Mouse (Mus musculus) heart, embryonic 10.5 days (tissue): ENCODE measurements around the gene Rpl36a-ps1. TPM values are rescaled to one million over a fixed set of nuclear protein-coding genes. Genes with fewer than 3 reads are reported as not detected.
"Not testable (repeated sequence)": the region's sequence is repeated elsewhere in the genome, so short reads cannot be mapped to it uniquely, and the experiment has no call there.

Source experiments
- DNase-seq: peaks from one replicate; pipeline ENCODE4 v3.0.0-alpha.2; 2017; ENCODE audit warnings: low spot score
- H3K27ac ChIP-seq: fragments of 300-500 bp; sonication (generic); 2 replicates; pipeline ENCODE4 v1.5.1; 2016; ENCODE audit warnings: mild to moderate bottlenecking
- H3K27me3 ChIP-seq: fragments of 300-500 bp; sonication (generic); 2 replicates; pipeline ENCODE4 v1.6.1; 2016; ENCODE audit warnings: mild to moderate bottlenecking; ENCODE audit not compliant: poor library complexity, insufficient read depth, severe bottlenecking
- H3K36me3 ChIP-seq: fragments of 300-500 bp; sonication (generic); 2 replicates; pipeline ENCODE4 v1.6.1; 2016; ENCODE audit warnings: mild to moderate bottlenecking, moderate library complexity
- H3K4me1 ChIP-seq: fragments of 300-500 bp; sonication (generic); 2 replicates; pipeline ENCODE4 v1.6.1; 2016; ENCODE audit warnings: mild to moderate bottlenecking
- H3K4me3 ChIP-seq: fragments of 300-500 bp; sonication (generic); 2 replicates; pipeline ENCODE4 v1.5.1; 2016; ENCODE audit warnings: mild to moderate bottlenecking, moderate library complexity
- H3K9me3 ChIP-seq: fragments of 300-500 bp; sonication (generic); 2 replicates; pipeline ENCODE4 v1.6.1; 2016; ENCODE audit warnings: mild to moderate bottlenecking, moderate library complexity
- WGBS: fragments of 180-500 bp; shearing (Covaris S2); methylation state at CpG from one replicate; pipeline ENCODE4 v1.1.7; 2016; 5-methylcytosine and 5-hydroxymethylcytosine counted together
- polyA plus RNA-seq: library from polyadenylated mRNA; unstranded; fragments of >200 nt; fragmentation: Nextera tagmentation; extraction: Ambion mirVana; gene quantifications from 2 replicates; pipeline ENCODE4 v1.2.1, GENCODE M21; 2016

Gene Rpl36a-ps1
- 0.46 and 1.5 TPM in 2 replicates for polyA plus RNA-seq

- Histone ChIP-seq H3K4me3 (no peak within 1 kb of the TSS), H3K9me3 (no peaks in the 10 kb centered on the region), H3K36me3 (no peaks in the 10 kb centered on the region), H3K4me1 (no peaks in the 10 kb centered on the region), H3K27me3 (no peaks in the 10 kb centered on the region), H3K27ac (no peak within 1 kb of the TSS)
- WGBS = 96% methylated on average over 7 of the region's 7 CpGs
- DNase-seq = no peak
These were observed at the start of gene Rpl36a-ps1 for GRCm38 (mm10) chr14:98994218-98994617. Gene Rpl36a-ps1 (minus strand): TSS chr14:98994318.

DNA sequence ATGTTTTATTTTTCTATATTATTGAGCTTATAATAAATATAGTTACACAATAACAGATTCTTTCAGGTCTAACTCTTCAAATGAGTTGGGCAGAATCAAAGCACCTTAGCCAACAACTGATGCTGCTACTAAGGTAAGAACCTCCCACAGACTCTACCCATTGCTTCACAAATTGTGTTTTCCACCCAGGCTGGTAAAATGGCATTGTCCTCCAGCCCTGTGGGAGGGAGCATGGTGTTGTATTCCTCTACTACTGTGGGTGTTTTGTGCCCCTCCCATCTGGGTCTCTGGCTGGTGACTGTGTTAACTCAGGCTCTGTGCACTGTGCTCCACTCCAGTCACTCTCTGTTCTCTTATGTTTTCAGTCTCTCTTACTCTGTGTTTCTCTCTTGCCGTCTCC, 49.4 kb upstream of the Rpl36a-ps1 start:
- WGBS = 68% methylated on average over 1 of the region's 1 CpGs
- H3K27me3 ChIP-seq = no peaks in the 10 kb centered on the region
- H3K4me1 ChIP-seq = peaks cover 27% of the 10 kb centered on the region
- peak overlapping the region; percentile 86 for H3K4me3 ChIP-seq
- H3K36me3 ChIP-seq = peaks cover 16% of the 10 kb centered on the region; the same call in 1 of the 2 replicates
- H3K9me3 ChIP-seq = no peaks in the 10 kb centered on the region
- no peak overlapping the region for H3K27ac ChIP-seq
- DNase-seq = no peak

- peaks cover 23% of the 10 kb centered on the region for H3K4me1 ChIP-seq
- 61% methylated on average over 4 of the region's 4 CpGs for WGBS
- H3K27ac ChIP-seq = peak overlapping the region; percentile 25; the same call in 1 of the 2 replicates
- H3K36me3 ChIP-seq = peaks cover 21% of the 10 kb centered on the region
- no peaks in the 10 kb centered on the region for H3K27me3 ChIP-seq
- no peak overlapping the region for H3K4me3 ChIP-seq
- H3K9me3 ChIP-seq = no peaks in the 10 kb centered on the region
- DNase-seq = no peak
These were observed 47.3 kb upstream of the Rpl36a-ps1 start for GRCm38 (mm10) chr14:99041416-99041815.

DNA sequence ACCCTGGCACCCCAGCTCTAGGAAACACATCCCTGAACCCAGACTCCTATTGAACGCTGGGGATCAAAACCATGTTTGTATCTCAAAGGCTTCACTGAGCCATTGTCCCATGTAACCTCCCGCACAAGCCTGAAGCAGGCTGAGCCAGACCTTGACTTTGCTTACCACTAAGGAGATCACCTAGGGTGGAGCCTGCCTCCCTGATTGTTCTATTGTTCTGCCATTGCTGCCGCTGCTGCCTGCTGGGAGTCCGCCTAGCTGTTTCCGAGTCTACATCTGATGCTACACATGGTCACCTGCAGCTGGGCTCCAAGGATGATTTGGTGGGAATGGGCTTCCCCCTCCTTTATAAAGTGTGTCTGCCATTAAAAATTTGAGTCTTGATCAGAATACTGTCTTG, 45.2 kb upstream of the Rpl36a-ps1 start:
- H3K4me3 ChIP-seq, DNase-seq, H3K27me3 ChIP-seq, H3K27ac ChIP-seq, H3K9me3 ChIP-seq: not testable (repeated sequence)
- Histone ChIP-seq H3K4me1 (peaks cover 21% of the 10 kb centered on the region), H3K36me3 (peaks cover 37% of the 10 kb centered on the region)
- 80% methylated on average over 5 of the region's 5 CpGs for WGBS

- peaks cover 46% of the 10 kb centered on the region for H3K36me3 ChIP-seq
These were observed 43.6 kb upstream of the Rpl36a-ps1 start for GRCm38 (mm10) chr14:99037703-99038102.

GRCm38 (mm10) chr14:99036039-99036438, 41.9 kb upstream of the Rpl36a-ps1 start:
- H3K36me3 ChIP-seq = peaks cover 51% of the 10 kb centered on the region
- no peaks in the 10 kb centered on the region for H3K9me3 ChIP-seq
- 76% methylated on average over 4 of the region's 4 CpGs for WGBS
- peaks cover under 1% of the 10 kb centered on the region; the same call in 1 of the 2 replicates for H3K4me1 ChIP-seq
- no peak overlapping the region for H3K27ac ChIP-seq
- DNase-seq = no peak
- no peaks in the 10 kb centered on the region for H3K27me3 ChIP-seq
- H3K4me3 ChIP-seq = no peak overlapping the region

More at GRCm38 (mm10) chr14:99037703-99038102, 43.6 kb upstream of the Rpl36a-ps1 start:
- Histone ChIP-seq H3K4me1 (peaks cover 12% of the 10 kb centered on the region), H3K27ac (no peak overlapping the region), H3K27me3 (no peaks in the 10 kb centered on the region), H3K9me3 (no peaks in the 10 kb centered on the region), H3K4me3 (no peak overlapping the region)
- 91% methylated on average over 2 of the region's 2 CpGs for WGBS
- no peak for DNase-seq

GRCm38 (mm10) chr14:99034851-99035250, 40.7 kb upstream of the Rpl36a-ps1 start:
- not testable (repeated sequence) for H3K9me3 ChIP-seq, H3K27me3 ChIP-seq, DNase-seq, H3K4me3 ChIP-seq, H3K27ac ChIP-seq, H3K4me1 ChIP-seq
- 90% methylated on average over 8 of the region's 8 CpGs for WGBS
- peaks cover 51% of the 10 kb centered on the region for H3K36me3 ChIP-seq

GRCm38 (mm10) chr14:99032596-99032995, 38.5 kb upstream of the Rpl36a-ps1 start:
- Histone ChIP-seq H3K27me3 (no peaks in the 10 kb centered on the region), H3K27ac (no peak overlapping the region), H3K9me3 (no peaks in the 10 kb centered on the region), H3K4me3 (no peak overlapping the region), H3K4me1 (peaks cover 7% of the 10 kb centered on the region; the same call in 1 of the 2 replicates), H3K36me3 (peaks cover 31% of the 10 kb centered on the region)
- WGBS = 72% methylated on average over 5 of the region's 5 CpGs
- DNase-seq = no peak

DNA sequence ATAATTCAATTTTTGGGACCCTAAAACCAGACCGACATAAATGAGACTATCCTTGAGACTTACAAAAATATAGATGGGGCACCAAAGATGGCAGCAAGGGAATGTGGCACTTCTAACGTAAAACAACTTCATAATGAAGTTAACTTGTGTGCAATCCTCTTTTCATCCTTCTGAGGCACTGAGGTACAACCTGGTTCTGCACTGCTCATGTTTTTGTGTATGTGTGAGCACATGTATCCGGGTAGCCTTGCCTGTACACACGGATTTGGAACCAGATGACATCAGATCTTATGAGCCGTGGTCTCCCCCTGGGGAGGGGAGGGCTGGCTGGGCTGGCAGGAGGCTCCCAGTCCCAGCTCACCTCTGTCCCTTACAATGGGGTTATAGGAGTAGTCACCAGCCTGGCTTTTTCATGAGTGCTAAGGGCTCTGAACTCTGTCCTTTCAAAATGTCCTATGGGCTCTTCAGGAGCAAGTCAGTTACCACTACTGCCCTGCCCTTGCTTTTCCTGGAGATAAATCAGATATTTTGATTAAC, 37.3 kb upstream of the Rpl36a-ps1 start:
- peaks cover 7% of the 10 kb centered on the region; the same call in 1 of the 2 replicates for H3K4me1 ChIP-seq
- WGBS = 85% methylated on average over 5 of the region's 5 CpGs
- no peaks in the 10 kb centered on the region for H3K9me3 ChIP-seq
- no peak overlapping the region for H3K4me3 ChIP-seq
- DNase-seq = no peak
- peaks cover 30% of the 10 kb centered on the region for H3K36me3 ChIP-seq
- H3K27ac ChIP-seq = no peak overlapping the region
- H3K27me3 ChIP-seq = no peaks in the 10 kb centered on the region

GRCm38 (mm10) chr14:99029987-99030386, 35.9 kb upstream of the Rpl36a-ps1 start:
- no peak overlapping the region for H3K4me3 ChIP-seq
- 59% methylated on average over 5 of the region's 5 CpGs for WGBS
- no peaks in the 10 kb centered on the region for H3K9me3 ChIP-seq
- H3K36me3 ChIP-seq = peaks cover 16% of the 10 kb centered on the region
- H3K27me3 ChIP-seq = no peaks in the 10 kb centered on the region
- no peak for DNase-seq
- no peak overlapping the region for H3K27ac ChIP-seq
- peaks cover 7% of the 10 kb centered on the region; the same call in 1 of the 2 replicates for H3K4me1 ChIP-seq

DNA sequence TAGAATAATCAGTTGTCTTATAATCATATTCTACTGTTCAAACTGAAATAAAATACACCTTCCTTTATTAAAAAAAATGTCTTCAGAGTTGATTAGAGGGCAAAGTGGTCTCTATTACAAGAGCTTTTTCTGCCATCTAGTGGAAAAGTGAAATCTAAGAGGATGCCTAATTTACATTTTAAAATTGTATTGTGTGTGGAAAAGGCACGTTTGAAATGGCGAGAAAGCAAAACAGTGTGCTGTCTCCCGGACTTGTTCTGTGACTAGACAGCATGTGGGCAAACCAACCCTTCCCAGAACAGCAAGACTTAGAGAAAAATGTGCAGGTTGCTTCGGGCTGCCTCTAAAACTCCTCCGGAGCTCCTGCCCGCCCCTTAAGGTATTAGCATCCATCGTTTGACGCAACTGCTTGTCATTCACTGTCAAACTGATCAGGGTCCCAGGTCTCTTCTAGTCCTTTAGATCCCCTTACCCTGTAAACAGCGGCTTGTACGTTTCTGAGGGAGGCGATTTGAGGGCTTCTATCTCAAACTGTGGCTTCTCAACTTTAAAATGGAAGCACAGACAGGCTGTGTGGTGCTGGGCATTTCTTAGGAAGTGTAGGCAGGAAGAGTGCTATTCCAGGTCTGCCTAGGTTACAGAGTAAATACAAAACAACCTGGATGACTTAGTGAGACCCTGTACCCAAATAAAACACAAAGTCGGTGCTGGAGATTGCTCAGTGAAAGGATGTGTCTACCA, 28.4 kb upstream of the Rpl36a-ps1 start:
- no peaks in the 10 kb centered on the region for H3K9me3 ChIP-seq
- H3K4me1 ChIP-seq = peaks cover 24% of the 10 kb centered on the region
- H3K4me3 ChIP-seq = peak overlapping the region; percentile 42
- WGBS = 45% methylated on average over 12 of the region's 12 CpGs
- no peaks in the 10 kb centered on the region for H3K27me3 ChIP-seq
- H3K27ac ChIP-seq = peak overlapping the region; percentile 32; the same call in 1 of the 2 replicates
- no peak for DNase-seq
- H3K36me3 ChIP-seq = no peaks in the 10 kb centered on the region

DNA sequence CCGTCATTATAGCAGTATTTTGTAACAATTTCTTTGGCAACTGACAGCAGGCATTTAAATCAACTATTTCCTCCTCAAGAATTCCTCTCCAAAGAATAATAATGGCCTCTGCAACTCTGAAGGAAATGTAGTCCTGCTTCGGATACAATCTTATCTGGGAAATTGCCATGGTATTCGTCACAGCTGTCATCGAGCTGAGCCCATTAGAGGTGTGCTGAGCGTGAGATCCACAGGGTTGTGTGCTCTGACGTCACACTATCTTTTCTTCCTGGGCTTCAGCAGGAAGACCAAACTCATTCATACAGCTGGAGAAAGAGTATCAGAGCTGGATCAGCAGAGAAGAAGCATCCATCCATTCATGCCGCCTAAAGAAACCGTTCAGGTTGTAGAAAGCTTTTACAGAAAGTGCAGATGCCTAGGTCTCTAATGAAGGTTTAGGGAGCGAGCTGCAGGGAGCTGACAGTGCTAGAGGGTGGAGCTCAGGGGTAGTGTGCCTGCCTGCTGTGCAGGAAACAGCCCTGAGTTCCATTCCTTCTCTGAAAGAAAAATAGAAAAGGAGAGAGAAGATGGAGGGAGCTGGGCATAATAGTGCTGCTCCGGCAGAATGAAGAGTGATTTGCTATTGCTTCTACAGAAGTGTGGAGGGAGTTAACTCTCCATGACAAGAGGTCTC, 25.2 kb upstream of the Rpl36a-ps1 start:
- Histone ChIP-seq H3K27me3 (no peaks in the 10 kb centered on the region), H3K4me3 (peak overlapping the region; percentile 29), H3K36me3 (no peaks in the 10 kb centered on the region), H3K9me3 (no peaks in the 10 kb centered on the region), H3K4me1 (peaks cover 32% of the 10 kb centered on the region), H3K27ac (peak overlapping the region; percentile 71)
- peak; percentile 88 for DNase-seq
- WGBS = 11% methylated on average over 10 of the region's 10 CpGs

GRCm38 (mm10) chr14:99018691-99019090, 24.6 kb upstream of the Rpl36a-ps1 start:
- H3K27ac ChIP-seq = peak overlapping the region; percentile 71
- no peak for DNase-seq

More at GRCm38 (mm10) chr14:99018691-99019090, 24.6 kb upstream of the Rpl36a-ps1 start:
- peak overlapping the region; percentile 29; the same call in 1 of the 2 replicates for H3K4me3 ChIP-seq
- no peaks in the 10 kb centered on the region for H3K36me3 ChIP-seq
- H3K27me3 ChIP-seq = no peaks in the 10 kb centered on the region
- H3K4me1 ChIP-seq = peaks cover 32% of the 10 kb centered on the region
- no peaks in the 10 kb centered on the region for H3K9me3 ChIP-seq
- whole genome bisulfite sequencing = 21% methylated on average over 7 of the region's 7 CpGs
